Mouse (Mus musculus) ES-E14 (cell line): ENCODE measurements around the gene Kif20b. TPM values are rescaled to one million over a fixed set of nuclear protein-coding genes. Genes with fewer than 3 reads are reported as not detected.

Source experiments
- DNase-seq: peaks from one replicate; pipeline ENCODE4 v3.0.0-alpha.2; 2013; ENCODE audit warnings: low read depth, low spot score
- H3K27ac ChIP-seq: 2 replicates; pipeline ENCODE4 v1.5.1; 2012; ENCODE audit warnings: low read depth, mild to moderate bottlenecking, low read length, moderate library complexity, mixed read lengths; ENCODE audit not compliant: poor library complexity, insufficient read depth, severe bottlenecking
- H3K36me3 ChIP-seq: 2 replicates; pipeline ENCODE4 v1.6.1; 2012; ENCODE audit warnings: mild to moderate bottlenecking, low read length, moderate library complexity, mixed read lengths; ENCODE audit not compliant: control insufficient read depth, poor library complexity, insufficient read depth, severe bottlenecking
- H3K4me1 ChIP-seq, 2 experiments: fragments of 150-350 bp in 1 of 2; sonication (generic) in 1 of 2; 2 replicates each; pipeline ENCODE4 v1.6.1; 2012; ENCODE audit warnings: low read length in 2 of 2, mild to moderate bottlenecking in 1 of 2, mixed read lengths in 1 of 2; ENCODE audit not compliant: control insufficient read depth in 2 of 2, insufficient read depth in 2 of 2, poor library complexity in 1 of 2
- H3K4me3 ChIP-seq, 2 experiments: fragments of 150-350 bp in 1 of 2; sonication (generic) in 1 of 2; 2 replicates each; pipeline ENCODE4 v1.5.1; 2012; ENCODE audit warnings: low read length in 2 of 2, low read depth in 1 of 2, mild to moderate bottlenecking in 1 of 2, mixed read lengths in 1 of 2; ENCODE audit not compliant: insufficient read depth in 1 of 2, poor library complexity in 1 of 2, severe bottlenecking in 1 of 2
- H3K9ac ChIP-seq: 2 replicates; pipeline ENCODE4 v1.6.1; 2012; ENCODE audit warnings: low read depth, mild to moderate bottlenecking, low read length, mixed read lengths; ENCODE audit not compliant: poor library complexity, insufficient read depth, severe bottlenecking
- H3K9me3 ChIP-seq: fragments of 150-350 bp; sonication (generic); 2 replicates; pipeline ENCODE4 v1.6.1; 2012; ENCODE audit warnings: low read depth, mild to moderate bottlenecking, low read length; ENCODE audit not compliant: control insufficient read depth, insufficient read depth
- CHD2 ChIP-seq: IDR thresholded peaks from 2 replicates; pipeline ENCODE4 v1.6.1; 2014; ENCODE audit warnings: mild to moderate bottlenecking, low read depth, low read length, inconsistent platforms
- HCFC1 ChIP-seq: IDR thresholded peaks from 2 replicates; pipeline ENCODE4 v1.6.1; 2012; ENCODE audit warnings: low read length, inconsistent platforms, borderline replicate concordance; ENCODE audit not compliant: insufficient read depth
- MAFK ChIP-seq: IDR thresholded peaks from 2 replicates; pipeline ENCODE4 v1.6.1; 2014; ENCODE audit warnings: mild to moderate bottlenecking, low read depth, low read length, inconsistent platforms; ENCODE audit not compliant: insufficient read depth
- ZC3H11A ChIP-seq: IDR thresholded peaks from 2 replicates; pipeline ENCODE4 v1.6.1; 2012; ENCODE audit warnings: low read depth, mild to moderate bottlenecking, inconsistent platforms, low read length, borderline replicate concordance
- ZNF384 ChIP-seq: IDR thresholded peaks from 2 replicates; pipeline ENCODE4 v1.6.1; 2012; ENCODE audit warnings: low read depth, low read length, inconsistent platforms
- in situ Hi-C, 2 experiments: fragments of 600-800 bp; cut with MboI; formaldehyde crosslinking; loops; one replicate each; pipeline ENCODE4 v1.15.1; 2025; ENCODE audit warnings: low sequenced_read_pairs in 2 of 2, inconsistent platforms in 1 of 2; ENCODE audit not compliant: unreplicated experiment in 2 of 2
- total RNA-seq: library from RNA; depleted of rRNA; stranded (reverse); fragments of 300-350 nt; gene quantifications from 2 replicates; pipeline ENCODE4 v1.2.3, GENCODE M21; 2012; rRNA removed

The Kif20b gene
- total RNA-seq, result 68.0 and 68.2 TPM in 2 replicates

- Histone ChIP-seq H3K4me3 (peak within 1 kb of the TSS; percentile 85 to 99), H3K36me3 (peaks cover 12% of the 10 kb centered on the region), H3K27ac (peak within 1 kb of the TSS; percentile 79), H3K9me3 (no peaks in the 10 kb centered on the region), H3K9ac (peak within 1 kb of the TSS; percentile 97), H3K4me1 (peaks cover 2 to 5% of the 10 kb centered on the region in 2 experiments; a peak in 1 of 4 replicates)
- peak; percentile 91 for DNase-seq
- in situ Hi-C loops, result no loop called here
- no peak for TF ChIP-seq CHD2
- TF ChIP-seq ZNF384, result 0 out of 2 replicates have a peak, but pooled peaks have one; percentile 4
- TF ChIP-seq HCFC1, result peak; percentile 45; the same call in 1 of the 2 replicates
Measured at GRCm38 (mm10) chr19:34921652-34922602, at the start of gene Kif20b. Gene Kif20b (plus strand): TSS chr19:34922361.

- in situ Hi-C loops, result no loop called here
- Histone ChIP-seq H3K9ac (no peak overlapping the region), H3K27ac (no peak overlapping the region), H3K9me3 (no peaks in the 10 kb centered on the region), H3K36me3 (no peaks in the 10 kb centered on the region), H3K4me3 (no peak overlapping the region), H3K4me1 (no peaks in the 10 kb centered on the region)
- TF ChIP-seq CHD2 (no peak), MAFK (no peak), ZNF384 (no peak), HCFC1 (no peak), ZC3H11A (no peak)
- DNase-seq, result no peak
Measured at GRCm38 (mm10) chr19:34876676-34877075, 45.5 kb upstream of the Kif20b start.

GRCm38 (mm10) chr19:34877898-34878602, 44.1 kb upstream of the Kif20b start:
- in situ Hi-C loops, result no loop called here

GRCm38 (mm10) chr19:34878603-34879541, 43.3 kb upstream of the Kif20b start, which contains the start of gene Pank1:
Gene Pank1 (minus strand): TSS chr19:34879455.
- in situ Hi-C loops, result no loop called here
- DNase-seq, result no peak

More at GRCm38 (mm10) chr19:34877898-34878602, 44.1 kb upstream of the Kif20b start:
- Histone ChIP-seq H3K9me3 (no peaks in the 10 kb centered on the region), H3K4me1 (peaks cover 0 to 4% of the 10 kb centered on the region in 2 experiments; a peak in 1 of 4 replicates), H3K4me3 (peak overlapping the region; percentile 71 to 80), H3K27ac (peak overlapping the region; percentile 26), H3K9ac (peak overlapping the region; percentile 86), H3K36me3 (no peaks in the 10 kb centered on the region)
- no peak for TF ChIP-seq ZNF384
- TF ChIP-seq CHD2, result 0 out of 2 replicates have a peak, but pooled peaks have one; percentile 45
- DNase-seq, result peak; percentile 84

More at GRCm38 (mm10) chr19:34878603-34879541, 43.3 kb upstream of the Kif20b start, which contains the start of gene Pank1:
- Histone ChIP-seq H3K4me1 (peaks cover 0 to 4% of the 10 kb centered on the region in 2 experiments; a peak in 1 of 4 replicates), H3K27ac (peak within 1 kb of the TSS; percentile 26), H3K36me3 (no peaks in the 10 kb centered on the region), H3K9ac (peak within 1 kb of the TSS; percentile 86), H3K4me3 (peak within 1 kb of the TSS; percentile 71 to 80), H3K9me3 (no peaks in the 10 kb centered on the region)
- TF ChIP-seq CHD2 (no peak), MAFK (no peak), HCFC1 (no peak), ZC3H11A (no peak), ZNF384 (no peak)
